Mouse (Mus musculus): Measurements from ENCODE around the gene 1810046K07Rik.
A peak's percentile ranks its signal among the peaks of the same experiment; 100 is the strongest.

The 1810046K07Rik gene

DNA sequence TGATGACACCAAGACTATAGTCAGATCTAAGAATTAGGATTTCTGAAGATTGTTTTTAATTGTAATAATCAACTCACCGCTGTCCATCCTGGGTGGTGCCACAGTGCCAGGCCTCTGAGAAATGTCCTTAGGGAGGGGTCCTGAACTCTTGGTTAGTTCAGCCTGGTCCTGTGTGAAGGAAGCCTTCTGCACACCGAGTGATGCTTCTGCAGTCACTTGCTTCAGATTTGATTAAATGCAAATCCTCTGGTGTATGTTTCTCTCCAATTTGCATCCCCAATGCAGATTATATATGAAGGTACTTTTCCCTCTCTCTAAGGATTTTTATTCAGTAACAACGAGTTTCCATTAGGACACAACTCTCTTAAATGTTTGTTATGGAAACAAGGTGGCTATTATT, at the start of gene 1810046K07Rik:
TSS of gene 1810046K07Rik (minus strand) at position 187 of the 400 bp plus-strand sequence.
- no peak for DNase-seq

GRCm38 (mm10) chr9:51369560-51369959, 40.8 kb upstream of the 1810046K07Rik start:
- no peak for DNase-seq

DNA sequence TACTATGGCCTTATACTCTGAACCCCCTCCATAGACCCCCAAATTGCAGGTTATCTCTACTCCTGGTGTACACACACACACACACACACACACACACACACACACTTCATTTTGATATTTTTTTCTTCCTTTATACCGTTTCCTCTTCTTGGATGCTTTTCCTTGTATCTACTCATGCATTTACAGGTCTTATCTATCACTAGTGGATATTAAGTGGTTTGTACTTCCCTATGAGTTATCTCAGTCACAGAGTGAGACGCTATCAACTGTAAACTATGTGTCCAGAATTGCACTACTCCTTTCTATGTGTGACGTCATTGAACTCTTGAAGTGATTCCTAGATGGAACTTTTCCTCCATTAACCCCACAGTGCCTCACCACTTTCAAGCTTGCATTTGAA, 38.4 kb upstream of the 1810046K07Rik start:
- no peak for DNase-seq

DNA sequence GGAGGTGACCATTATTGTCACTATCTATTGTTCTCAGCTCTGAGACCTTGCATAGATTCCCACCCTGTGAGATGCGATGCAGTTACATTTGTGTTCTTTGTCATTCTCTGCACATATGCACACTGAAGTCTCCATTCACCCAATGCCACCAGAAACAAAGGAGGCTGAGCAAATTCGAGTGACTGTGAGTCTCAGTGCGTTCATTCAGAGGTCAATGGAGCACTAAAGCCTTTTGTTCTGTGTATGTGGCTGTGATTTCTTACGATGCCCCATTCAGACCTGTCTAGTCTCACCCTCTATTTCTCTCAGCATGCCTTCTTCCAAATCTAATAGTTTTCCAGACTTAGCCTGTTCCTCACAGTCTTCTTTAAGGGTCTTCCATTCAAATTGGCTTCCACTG, 35.3 kb upstream of the 1810046K07Rik start:
- DNase-seq, result no peak

DNA sequence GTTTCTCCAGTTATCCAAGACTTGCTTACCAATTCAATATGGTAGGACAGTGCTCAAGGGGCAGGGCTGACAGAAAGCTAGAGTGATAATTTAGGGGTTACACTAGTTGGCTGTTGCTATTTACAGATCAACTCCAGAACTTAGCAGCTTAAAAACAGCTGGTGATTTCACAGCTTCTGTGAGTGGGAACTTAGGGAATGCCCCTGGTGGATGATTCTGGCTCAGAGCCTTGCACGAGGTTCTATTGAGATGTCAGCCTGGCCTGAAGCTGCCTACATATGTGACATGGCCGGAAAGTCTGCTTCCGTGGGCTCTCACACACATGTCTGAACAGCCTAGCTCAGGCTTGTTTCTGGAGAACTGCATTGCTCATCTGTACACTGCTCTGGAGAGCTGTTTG, 24.8 kb upstream of the 1810046K07Rik start:
- DNase-seq, result no peak

- no peak for DNase-seq
These were observed 24.2 kb upstream of the 1810046K07Rik start for GRCm38 (mm10) chr9:51352896-51353295.

GRCm38 (mm10) chr9:51349422-51349821, 20.7 kb upstream of the 1810046K07Rik start:
- no peak for DNase-seq

DNA sequence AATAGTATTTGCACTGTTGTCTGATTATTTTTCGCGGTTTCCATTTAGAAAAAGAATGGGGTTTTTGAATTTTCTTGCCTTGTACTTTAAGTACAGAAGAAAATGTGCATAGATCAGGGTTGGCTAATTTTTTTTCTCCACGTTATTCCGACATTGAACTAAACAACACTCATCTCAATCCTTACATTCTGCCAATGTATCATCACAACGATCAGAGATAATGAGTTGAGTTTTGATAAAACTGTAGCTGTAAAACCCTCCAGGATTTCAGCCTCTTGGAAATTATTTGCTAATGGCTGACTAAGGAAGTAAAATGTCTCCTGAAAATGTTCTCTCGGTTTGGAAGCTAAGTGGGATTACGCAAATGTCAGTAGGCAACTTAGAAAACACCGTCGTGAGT, 17.1 kb upstream of the 1810046K07Rik start:
- DNase-seq, result no peak

DNA sequence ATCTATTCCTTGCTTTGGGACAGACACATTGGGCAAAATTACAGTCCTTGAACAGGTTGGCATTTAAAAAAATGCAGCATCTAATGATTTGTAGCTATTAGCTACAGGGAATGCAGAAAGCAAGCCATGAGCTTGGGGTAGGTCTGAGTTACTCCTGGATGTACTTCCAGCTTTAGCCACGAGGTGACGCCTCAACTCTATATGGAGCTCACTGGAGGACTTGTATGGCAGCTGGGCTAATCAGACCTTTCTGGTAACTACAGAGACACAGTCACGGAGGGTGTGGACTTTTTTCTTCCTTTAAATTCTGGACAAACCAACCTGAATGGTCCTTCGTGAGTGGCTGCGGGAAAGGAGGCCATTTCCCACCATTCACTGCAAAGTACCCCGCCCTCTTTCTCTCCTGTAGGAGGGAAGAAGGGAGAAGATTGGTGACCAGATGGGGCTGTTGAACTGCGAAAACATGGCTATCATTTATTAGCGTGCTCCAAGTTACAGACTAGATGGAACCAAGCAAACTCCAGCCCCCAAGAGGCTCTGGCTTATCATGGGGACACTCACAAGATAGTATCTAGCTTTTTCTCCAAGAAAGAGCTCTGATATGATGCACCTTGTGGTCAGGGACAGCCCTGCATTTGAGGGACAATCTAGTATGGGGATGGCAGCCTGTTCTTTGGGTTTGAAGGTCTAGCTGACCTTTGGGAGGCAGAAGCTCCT, 6.7 kb upstream of the 1810046K07Rik start:
- DNase-seq, result peak; percentile 90

- DNase-seq, result no peak
These were observed 2.9 kb upstream of the 1810046K07Rik start for GRCm38 (mm10) chr9:51331449-51332238.

GRCm38 (mm10) chr9:51327555-51327903, 1.2 kb downstream of the 1810046K07Rik start:
- DNase-seq, result no peak

DNA sequence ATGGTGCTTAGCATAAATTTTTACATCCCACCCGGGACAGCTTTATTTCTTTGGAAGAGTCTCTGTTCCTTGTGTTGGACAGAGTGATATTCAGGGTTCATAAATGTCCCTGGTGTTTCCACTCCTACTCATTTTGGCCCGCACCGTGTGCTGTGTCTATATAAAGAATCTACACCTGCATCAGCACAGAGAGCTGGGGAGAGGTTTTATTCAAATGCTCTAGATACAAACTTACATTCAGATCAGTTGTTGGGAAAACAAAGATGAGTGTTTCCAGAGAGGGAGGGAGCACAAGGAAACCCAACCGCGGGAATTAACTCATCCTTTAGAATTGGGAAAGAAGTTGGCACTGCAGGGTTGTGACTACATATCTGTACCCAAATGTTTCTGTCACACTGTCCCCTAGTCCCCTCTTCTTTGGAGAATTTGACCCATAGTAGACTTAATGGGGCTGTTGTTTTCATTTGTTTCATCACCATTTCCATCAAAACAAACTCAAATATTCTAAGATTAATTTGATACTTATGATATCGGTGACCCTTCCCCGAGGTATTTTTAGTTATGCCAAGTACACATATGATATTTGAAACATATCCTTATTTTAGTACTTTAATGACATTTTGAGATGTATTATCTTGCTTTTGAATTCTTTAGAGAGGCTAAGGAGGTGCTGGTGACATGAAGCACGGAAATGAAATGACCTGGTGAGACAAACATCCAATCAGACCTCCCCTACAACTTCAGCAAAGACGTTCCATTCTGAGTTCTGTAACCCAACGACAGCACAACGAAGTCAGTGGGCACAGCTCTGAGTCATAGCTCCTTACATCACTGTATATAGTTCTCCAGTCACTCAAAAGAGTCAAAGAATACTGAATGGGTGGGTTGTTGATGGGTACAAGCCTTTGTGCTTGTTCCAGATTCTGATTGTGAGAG, 1.8 kb downstream of the 1810046K07Rik start:
- DNase-seq, result no peak

GRCm38 (mm10) chr9:51324406-51325065, 4.2 kb downstream of the 1810046K07Rik start:
- DNase-seq, result no peak

DNA sequence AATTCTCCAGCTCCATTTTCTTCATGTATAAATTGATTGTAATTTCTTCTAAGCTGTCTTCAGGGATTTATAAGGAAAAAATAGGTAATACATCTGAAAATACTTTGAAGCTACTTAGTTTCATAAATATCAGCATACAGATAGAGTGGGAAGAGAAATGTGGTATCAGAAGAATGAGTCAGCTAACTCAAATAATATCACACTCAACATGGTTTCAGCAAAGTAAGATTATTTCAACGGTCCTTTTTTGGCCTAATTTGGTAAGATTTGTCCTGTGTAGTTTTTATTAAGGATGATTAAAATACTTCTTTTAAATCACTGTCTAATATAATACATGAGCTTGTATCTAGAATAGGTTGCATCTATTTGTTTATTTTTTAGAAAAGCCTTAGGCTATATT, 8.6 kb downstream of the 1810046K07Rik start:
- DNase-seq, result no peak

- DNase-seq, result no peak
These were observed 10.5 kb downstream of the 1810046K07Rik start for GRCm38 (mm10) chr9:51318246-51318645.

- DNase-seq, result no peak
These were observed 11.4 kb downstream of the 1810046K07Rik start for GRCm38 (mm10) chr9:51317322-51317721.

DNA sequence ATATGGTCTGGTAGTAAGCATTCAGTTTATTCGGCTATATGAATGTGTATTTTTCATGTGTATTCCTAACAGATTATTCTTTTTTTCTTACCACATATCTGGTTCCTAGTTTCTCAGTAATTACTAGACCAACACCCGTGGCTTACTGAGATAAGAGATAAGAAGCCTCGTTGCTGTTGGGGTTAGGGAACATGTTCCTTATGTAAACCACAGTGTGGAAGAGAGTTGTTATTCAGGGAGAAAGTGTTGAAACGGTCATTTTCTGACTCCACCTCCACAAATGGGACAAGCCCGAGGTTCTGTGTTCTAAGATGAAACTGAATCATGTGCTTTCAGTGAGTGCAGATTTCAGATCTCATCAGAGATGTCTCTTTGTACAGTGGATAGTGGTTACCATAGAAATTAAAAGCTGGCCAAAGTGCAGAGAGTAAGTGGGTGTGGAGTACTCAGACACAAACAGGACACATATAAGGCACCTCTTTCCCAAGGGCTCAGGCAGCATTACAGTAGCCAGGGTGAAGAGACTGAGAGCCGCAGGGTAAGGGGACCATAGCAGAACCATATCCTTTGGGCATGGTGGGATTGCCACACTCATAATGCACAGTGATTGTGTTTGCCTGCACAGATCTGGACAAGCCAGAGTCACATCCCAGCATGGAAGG, 13.2 kb downstream of the 1810046K07Rik start:
- no peak for DNase-seq

GRCm38 (mm10) chr9:51312554-51313317, 16.0 kb downstream of the 1810046K07Rik start:
- peak; percentile 10 for DNase-seq

DNA sequence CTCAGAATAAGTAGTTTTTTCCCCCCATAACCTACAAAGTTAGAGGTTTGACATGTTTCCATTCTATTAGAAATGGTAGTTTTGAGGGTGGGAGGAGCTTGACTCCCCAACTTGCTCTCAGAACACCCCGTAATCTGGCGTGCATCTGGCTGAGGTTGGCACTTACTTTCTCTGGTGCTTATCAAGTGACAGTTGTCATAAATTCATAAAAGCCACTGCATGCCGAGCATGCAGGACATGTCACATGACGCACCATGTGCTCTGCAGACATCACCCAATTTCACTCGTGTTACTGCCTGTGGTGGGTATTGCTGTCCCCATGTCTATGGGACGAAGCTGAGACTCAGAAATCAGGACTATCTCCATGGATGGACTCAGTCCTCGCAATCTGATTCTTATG, 18.2 kb downstream of the 1810046K07Rik start:
- DNase-seq, result no peak

GRCm38 (mm10) chr9:51306351-51306750, 22.4 kb downstream of the 1810046K07Rik start:
- no peak for DNase-seq

- DNase-seq, result no peak
These were observed 23.6 kb downstream of the 1810046K07Rik start for GRCm38 (mm10) chr9:51305146-51305545.

Data from lung, postnatal 14 days (tissue).